Mouse (Mus musculus): ENCODE measurements around the gene Olfr888. TPM values are rescaled to one million over a fixed set of nuclear protein-coding genes. Genes with fewer than 3 reads are reported as not detected.

The Olfr888 gene
- total RNA-seq (2023) = not detected

DNA sequence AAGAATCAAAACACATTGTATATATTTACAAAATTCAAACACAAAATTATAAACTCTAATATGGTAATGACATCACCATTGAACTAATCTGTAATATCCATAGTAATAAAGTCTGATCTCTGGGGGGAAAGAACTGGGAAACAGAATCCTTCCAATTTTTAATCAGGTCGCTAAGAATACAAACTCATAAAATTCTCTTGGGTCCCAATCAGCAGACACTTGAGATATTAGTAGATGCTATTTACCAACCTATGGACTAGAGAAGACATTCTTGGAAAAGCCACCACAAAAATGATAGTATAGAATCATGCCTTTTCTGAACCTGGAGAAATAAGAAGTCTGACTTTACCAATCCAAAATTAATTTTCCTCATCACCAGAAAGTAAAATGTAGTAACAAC is at the start of gene Olfr888:
TSS of gene Olfr888 (plus strand) at position 301 of the 400 bp plus-strand sequence.

GRCm38 (mm10) chr9:38061022-38061421 is 46.9 kb upstream of the Olfr888 start, which contains the start of gene Olfr885:
Gene Olfr885, plus strand, starts transcription at chr9:38061322.

DNA sequence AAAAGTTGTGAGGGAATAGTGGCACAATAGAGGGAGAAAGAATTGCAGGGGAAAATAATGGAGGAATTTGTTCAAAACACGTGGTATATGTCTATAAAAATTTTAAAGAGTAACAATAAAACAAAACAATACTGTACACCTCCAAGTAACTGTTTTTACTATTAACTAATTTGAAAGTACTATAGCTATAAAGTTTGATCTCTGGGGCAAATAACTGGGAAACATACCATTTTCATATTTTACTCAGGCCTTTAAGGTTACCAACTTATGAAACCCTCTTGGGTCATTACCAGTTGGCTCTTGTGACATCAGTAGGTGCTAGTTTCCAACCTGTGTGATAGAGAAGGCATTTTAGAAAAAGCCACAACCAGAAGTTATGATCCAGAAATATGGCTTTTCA is 24.2 kb upstream of the Olfr888 start, which contains the start of gene Olfr887:
TSS of gene Olfr887 (plus strand) at position 301 of the 400 bp plus-strand sequence.

GRCm38 (mm10) chr9:38114898-38115297 is 7.0 kb downstream of the Olfr888 start, which contains the start of gene Olfr889:
Gene Olfr889, plus strand, starts transcription at chr9:38115198.

GRCm38 (mm10) chr9:38142217-38142616 is 34.3 kb downstream of the Olfr888 start, which contains the start of gene Olfr890:
Gene Olfr890, plus strand, starts transcription at chr9:38142517.

Other genes with a start within 250 kb of the Olfr888 start
- not detected for gene Olfr145, start 211.4 kb upstream of the Olfr888 start, total RNA-seq (2023)
- gene Olfr878, start 190.3 kb upstream of the Olfr888 start, total RNA-seq (2023) = not detected
- gene Olfr881, start 116.3 kb upstream of the Olfr888 start, total RNA-seq (2023) = not detected
- not detected for gene Olfr883, start 82.3 kb upstream of the Olfr888 start, total RNA-seq (2023)
- gene Olfr884, start 61.6 kb upstream of the Olfr888 start, total RNA-seq (2023) = not detected
- gene Olfr885, start 46.8 kb upstream of the Olfr888 start, total RNA-seq (2023) = not detected
- not detected for gene Olfr887, start 24.1 kb upstream of the Olfr888 start, total RNA-seq (2023)
- not detected for gene Olfr889, start 7.1 kb downstream of the Olfr888 start, total RNA-seq (2023)
- gene Olfr890, start 34.4 kb downstream of the Olfr888 start, total RNA-seq (2023) = not detected
- not detected for gene Olfr891, start 72.7 kb downstream of the Olfr888 start, total RNA-seq (2023)
- not detected for gene Olfr893, start 100.2 kb downstream of the Olfr888 start, total RNA-seq (2023)
- not detected for gene Olfr894, start 109.9 kb downstream of the Olfr888 start, total RNA-seq (2023)
- gene Olfr143, start 144.6 kb downstream of the Olfr888 start, total RNA-seq (2023) = not detected
- not detected for gene Olfr895, start 159.7 kb downstream of the Olfr888 start, total RNA-seq (2023)
- not detected for gene Olfr896-ps1, start 183.0 kb downstream of the Olfr888 start, total RNA-seq (2023)
- gene Olfr25, start 220.9 kb downstream of the Olfr888 start, total RNA-seq (2023) = not detected
- not detected for gene Olfr898, start 240.3 kb downstream of the Olfr888 start, total RNA-seq (2023)